Mouse (Mus musculus) ES-Bruce4 (cell line): ENCODE measurements around the gene Pck2.

Experiments
- CTCF ChIP-seq: IDR thresholded peaks from one replicate; pipeline ENCODE4 v1.8.1; 2011; ENCODE audit warnings: low read depth, low read length
- EP300 ChIP-seq: IDR thresholded peaks from 2 replicates; pipeline ENCODE4 v1.6.1; 2011; ENCODE audit warnings: low read depth, low read length; ENCODE audit not compliant: insufficient read depth
- POLR2A ChIP-seq: IDR thresholded peaks from one replicate; pipeline ENCODE4 v1.8.1; 2011; ENCODE audit warnings: low read length; ENCODE audit not compliant: insufficient read depth

DNA sequence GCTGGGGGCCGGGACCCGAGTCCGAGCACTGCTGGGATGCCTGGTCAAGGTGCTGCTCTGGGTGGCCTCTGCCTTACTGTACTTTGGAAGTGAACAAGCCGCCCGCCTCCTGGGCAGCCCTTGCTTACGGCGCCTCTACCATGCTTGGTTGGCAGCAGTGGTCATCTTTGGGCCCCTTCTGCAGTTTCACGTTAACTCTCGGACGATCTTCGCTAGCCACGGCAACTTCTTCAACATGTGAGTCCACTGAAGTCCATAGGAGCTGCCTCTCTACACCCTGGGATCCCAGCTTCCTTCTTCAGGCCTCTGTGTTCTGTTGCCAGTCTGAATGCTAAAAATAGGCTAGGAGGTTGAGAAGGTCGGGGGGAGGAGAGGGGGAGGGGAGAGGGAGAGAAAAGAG, 35.6 kb downstream of the Pck2 start:
- TF ChIP-seq POLR2A (no peak), CTCF (no peak), EP300 (no peak)
